Mouse (Mus musculus) urinary bladder, postnatal 36 days (tissue): ENCODE data around the gene Plxdc1.
A peak's percentile ranks its signal among the peaks of the same experiment; 100 is the strongest.

Source experiments
- DNase-seq, 2 experiments: peaks; one replicate each; pipeline ENCODE4 v3.0.0; 2022; ENCODE audit warnings: low spot score in 2 of 2, mixed read lengths in 1 of 2

Plxdc1 gene

DNA sequence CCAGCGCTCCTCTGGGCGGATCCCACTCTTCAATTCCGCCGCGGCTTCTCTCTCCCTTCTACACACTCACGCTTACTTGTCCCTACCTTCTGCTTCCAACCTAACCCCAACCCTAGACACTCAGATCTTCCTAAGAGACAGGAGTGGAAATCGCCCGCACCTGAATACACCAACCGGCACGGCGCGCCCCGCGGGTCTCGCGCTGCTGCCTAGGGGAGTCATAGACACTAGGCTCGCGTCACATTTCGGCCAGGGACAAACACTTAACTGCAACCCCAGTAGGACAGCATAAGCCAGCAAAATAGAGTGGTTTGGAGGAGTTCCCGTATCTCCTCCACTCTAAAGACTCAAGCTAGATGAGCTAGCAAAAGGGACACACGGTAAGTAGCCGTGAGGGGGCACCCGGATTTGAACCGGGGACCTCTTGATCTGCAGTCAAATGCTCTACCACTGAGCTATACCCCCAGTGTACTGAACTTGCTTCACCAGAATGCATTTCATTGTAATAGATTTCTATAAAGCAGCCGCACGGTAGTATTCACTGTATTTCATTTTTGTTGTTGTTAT is 2.4 kb upstream of the Plxdc1 start:
- DNase-seq = peak; percentile 75 to 86

DNA sequence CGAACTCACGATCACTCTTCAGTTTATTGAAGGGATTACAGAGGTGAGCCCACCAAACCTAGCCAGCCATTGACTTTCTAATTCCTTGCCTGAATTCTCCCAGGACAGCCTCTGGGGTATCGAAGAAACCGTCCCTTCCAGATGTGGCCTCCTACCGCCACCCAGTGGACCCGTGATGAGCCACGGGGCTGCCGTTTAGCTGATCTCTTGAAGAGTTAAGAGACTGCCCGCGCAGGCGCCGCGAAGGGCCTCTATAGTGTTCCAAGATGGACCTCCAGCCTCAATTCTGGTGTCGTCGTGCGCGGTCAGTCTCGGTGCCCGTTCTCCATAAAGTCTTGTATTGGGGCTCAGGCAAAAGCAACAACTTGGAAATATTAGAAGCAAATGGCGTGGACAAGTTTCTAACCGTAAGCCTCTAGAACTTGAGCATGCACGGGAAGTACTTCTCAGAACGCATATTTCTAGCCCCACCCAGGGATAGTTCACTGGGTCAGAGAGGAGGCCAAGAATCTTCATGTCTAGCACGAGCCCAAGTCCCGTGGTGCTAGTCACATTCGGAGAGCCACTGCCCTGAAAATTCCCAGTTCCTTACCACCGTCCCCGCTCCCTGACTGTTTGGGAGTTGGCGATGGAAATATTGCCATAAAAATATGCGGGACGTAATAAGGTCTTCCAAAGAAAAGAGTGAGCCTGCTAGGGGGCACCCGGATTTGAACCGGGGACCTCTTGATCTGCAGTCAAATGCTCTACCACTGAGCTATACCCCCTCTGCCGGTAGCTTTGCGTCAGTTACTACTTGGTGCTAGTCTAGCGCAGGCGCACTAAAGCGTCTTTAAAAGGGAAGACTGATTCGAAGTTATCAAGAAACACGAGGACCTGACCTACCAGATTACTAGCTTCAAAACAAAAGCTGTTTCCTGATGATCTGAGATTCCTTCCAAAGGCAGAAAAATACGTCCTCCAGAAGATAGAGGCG is 1.6 kb upstream of the Plxdc1 start:
- DNase-seq = peak; percentile 95 to 96

DNA sequence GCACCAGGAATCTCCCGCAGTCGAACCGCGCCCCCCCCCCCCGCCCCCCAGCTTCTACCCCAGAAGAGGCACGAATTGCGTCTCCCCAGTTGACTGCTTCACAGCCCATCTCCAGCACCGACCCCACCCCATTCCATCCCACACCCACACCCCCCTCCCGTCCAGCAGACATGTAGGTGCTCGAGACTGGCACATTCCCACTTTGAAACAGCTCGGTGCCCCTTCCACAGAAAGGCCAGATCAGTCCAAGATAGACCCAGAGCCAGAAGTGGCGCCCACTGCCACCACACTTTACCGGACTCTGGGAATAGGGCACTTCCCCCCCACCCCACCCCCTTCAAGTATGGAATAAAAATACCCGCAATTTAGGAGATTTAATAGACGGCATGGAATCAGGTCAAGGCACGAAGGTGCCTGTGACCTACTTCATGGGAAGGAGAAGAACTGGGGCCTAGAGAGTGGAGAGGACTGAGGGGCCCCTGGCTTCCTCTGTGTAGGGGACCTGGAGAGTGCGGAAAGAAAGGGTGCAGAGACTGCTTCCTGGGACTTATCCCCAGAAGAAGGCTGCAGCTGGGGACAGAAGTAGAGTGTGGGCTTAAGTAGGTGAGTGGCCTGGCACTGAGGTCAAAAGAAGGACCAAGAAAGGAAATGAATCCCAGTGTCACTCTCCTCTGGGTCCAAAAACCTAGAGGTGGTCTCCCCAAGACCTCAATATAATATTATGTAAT is 658 bp upstream of the Plxdc1 start:
- DNase-seq = no peak

DNA sequence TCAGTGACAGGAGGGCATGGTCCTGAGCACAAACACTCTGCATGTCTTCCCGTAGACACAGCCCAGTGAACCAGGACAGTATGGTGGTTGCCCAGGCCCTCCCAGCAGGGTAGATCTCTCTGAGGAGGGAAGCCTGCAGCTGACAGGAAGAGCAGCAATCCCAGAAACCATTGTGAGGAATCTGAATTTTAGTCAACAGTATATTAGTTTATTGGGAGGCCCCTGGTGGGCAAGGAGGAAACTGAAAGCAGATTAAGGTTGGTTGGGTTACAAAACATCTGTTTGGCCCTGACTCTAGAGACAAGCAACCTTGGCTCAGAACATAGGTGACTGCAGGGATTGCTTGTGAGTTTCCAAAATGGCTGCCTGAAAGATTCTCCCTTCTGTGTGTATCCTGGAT is 2.3 kb downstream of the Plxdc1 start:
- DNase-seq = no peak

DNA sequence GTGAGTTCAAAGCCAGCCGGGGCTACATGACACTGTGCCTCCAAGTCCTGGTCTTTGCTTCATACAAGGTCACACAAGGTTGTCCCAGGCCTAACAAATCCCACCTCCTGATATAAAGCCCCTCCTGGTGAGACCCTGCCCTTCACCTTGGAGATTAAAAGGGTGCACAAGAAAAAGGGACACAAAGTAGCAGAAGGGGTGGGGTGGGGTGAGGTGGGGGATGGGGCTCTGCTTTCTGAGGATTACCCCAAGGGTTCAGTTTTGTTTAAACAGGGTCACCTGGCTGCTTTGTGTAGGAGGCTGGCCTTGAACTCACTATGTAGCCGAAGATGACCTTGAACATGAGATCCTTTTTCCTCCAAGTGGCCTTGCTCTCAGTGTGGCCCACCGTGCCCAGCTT is 2.7 kb downstream of the Plxdc1 start:
- DNase-seq = no peak

DNA sequence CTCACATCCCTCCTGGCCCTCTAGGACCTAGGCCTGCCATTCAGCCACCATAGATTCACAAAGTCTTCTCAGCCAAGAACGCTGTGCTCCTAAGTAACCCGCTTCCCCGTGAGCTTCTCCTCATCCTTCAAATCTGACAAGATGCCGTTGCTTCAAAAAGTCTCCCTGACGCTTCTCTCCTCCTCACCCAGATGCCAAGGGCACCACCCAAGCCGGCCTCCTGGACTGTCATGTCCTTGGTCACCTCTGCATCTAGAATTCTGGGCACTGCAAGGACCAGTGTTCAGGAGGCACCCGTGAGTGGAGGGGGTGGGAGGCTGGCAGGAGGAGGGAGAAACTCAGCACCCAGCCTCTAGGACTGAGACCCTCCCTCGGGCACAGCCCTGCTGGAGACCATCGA is 3.5 kb downstream of the Plxdc1 start:
- no peak for DNase-seq

DNA sequence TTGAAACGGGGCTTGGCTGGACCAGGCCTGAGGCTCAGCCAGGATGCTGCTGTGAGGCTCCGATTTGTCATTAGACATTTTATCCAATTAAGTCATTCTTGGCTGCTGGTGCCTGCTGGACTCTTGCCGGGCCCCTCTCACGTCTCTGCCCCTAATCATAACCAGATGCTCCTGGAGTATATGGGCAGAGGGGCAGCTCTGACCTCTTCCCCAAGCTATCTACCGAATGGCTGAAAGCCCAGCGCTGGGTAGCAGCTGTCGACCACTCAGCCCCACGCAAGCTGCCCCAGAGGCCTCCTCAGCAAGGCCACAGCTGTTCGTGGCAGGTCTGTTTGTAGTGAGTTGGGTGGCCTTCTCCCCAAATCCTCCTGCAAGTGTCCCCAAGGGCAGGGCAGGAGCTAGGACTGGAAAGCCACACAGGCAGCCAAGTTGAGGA is 5.7 kb downstream of the Plxdc1 start:
- DNase-seq = no peak

DNA sequence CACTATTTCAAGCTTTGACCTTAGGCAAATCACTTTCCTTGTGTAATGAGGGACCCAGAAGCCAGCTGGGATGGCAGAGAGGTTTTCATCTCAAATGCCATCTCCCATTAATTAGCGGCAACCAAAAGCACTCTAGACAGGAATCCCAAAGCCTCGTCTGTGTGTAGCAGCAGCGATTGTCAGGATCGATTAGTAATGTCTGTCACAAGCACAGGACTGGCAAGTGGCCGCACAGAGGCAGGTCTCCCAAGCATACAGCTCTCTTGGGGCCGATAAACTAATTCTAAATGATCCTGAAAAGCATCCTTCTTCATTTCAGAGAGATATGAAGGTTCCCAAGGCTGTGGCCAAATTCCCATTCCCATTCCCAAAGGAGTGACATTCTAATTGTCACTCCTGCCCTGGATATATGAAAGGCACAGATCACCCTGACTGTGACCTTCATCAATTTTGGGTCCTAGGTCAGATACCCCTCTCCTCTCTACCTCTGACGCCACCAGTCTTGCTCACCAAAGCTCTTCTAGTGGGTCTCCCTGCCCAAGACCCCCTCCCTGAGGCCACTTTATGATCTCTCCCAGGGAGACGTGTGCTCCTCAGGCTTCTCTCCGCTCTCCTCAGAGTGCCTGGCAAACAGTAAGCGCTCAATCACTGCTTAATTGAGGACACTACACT is 6.3 kb downstream of the Plxdc1 start:
- DNase-seq = no peak

DNA sequence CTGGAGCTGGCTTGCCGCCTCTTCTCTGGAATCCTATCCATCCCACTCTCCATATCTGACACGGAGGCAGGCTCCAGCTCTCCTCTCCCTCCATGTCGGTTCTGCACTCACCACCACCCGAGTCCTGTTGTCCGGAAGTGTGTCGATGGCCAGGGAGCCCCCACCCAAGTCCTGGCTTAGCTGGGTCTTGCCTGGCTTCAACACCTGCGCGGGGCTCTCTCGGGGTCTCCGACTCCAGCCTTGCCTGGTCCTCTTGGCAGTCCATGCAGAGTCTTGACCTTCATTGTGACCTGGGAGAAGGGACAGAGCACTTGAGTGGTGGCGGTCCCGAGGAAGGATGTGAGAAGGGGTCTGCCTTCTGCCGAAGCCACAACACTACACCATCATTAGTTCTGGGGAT is 7.9 kb downstream of the Plxdc1 start:
- no peak for DNase-seq

DNA sequence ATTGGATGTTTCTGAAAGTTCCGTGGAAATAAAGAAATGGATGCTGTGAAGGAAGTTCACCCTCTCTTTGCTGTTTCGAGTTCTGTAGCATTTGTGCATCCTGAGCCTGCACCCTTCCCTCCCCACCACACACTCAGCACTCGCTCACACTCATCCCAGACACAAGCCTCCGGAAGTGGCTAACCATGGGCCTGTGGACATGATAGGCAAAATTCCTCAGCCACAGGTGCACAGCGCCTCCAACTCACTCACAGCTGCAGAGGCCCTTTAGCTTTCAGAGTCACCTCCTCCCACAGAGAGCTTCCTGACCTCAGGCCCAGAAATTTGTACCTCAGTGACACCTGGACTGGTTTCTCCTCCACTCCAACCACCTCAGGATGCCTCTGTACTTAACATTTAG is 8.4 kb downstream of the Plxdc1 start:
- no peak for DNase-seq

DNA sequence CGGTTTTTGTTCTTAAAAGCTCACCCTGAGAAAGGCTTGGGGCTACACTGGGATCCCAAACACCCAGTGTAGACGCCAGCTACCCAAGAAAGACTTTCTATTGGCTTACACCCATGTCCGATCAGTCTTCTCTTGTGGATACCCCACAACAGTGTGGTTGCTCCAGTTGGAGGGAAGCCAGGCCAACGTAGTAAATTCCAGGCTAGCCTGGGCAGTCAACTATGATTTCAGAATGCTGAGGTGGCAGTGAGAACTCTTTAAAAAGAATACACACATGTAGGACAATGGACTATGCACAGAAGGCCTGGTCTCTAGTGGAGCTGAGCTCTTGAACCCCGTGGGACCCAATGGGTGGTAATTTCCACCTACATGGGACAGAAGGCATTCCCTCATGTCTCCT is 11.5 kb downstream of the Plxdc1 start:
- DNase-seq = no peak

DNA sequence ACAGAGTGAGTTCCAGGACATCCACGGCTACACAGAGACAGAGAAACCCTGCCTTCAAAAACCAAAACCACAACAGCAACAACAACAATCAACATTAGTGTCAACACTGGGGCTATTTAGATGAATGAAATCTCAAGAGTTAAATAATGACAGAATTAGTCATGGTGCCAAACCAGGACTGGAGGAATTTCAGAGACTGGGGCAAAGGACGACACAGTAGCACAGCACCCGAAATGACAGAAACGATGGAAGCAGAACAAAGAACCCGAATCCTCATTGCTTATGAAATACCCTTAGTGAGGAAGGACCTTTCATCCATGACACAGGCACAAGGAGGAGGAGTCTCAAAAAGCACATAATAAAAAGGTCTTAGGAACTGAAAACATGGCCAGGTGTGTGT is 12.1 kb downstream of the Plxdc1 start:
- no peak for DNase-seq

DNA sequence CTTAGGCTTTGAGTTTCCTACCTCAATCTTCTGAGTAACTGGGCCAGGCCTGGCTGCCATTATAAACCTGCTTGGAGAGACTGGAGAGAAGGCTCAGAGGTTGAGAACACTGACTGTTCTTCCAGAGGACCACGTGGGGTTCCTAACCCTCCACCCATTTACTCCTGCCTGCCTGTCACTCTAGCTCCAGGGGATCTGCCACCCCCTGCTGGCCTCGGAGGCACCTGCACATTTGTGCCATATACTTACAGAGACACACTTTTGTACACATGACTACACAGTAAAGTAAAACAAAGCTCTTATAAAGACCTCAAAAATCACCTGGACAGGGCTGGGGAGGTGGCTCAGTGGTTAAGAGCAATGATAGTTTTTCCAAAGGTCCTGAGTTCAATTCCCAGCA is 13.8 kb downstream of the Plxdc1 start:
- DNase-seq = no peak

DNA sequence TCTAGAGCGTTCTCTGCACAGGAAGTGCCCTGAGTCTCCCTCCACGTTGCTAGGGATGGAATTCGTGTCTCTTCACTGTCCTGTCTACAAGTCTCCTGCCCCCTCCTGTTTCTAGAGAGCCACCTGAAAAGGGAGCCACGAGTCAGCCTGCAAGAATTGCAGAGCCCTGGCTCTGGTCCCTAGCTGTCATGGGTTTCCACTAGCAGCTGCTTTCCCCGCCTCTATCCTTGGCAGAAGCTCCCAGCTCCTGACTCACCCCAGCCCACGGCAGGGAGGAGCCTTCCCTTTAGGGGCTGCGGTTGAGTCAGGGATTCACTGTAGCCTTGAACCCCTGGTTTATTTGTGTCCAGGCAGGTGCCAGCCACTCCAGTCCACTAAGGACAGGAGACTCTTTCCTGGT is 15.0 kb downstream of the Plxdc1 start:
- peak; percentile 51 to 79 for DNase-seq

DNA sequence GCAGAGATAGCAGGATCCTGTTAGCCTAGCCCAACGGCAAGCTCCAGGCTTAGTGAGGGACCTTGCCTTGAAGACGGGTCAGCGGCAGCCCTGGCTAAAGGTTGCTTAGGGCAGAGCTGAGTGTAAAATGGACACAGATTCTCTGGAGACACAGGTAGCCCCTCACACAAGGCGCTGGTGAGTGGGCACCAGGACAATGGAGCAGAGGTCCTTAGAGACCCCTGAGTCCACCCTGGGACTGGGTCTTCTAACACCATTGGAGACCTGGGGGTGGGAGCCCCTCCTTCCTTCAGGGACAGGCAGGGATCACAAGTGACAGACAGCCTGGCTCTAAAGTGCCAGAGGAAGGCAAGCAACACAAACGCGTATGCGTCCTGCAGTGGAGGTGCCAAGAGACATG is 15.5 kb downstream of the Plxdc1 start:
- DNase-seq = no peak

DNA sequence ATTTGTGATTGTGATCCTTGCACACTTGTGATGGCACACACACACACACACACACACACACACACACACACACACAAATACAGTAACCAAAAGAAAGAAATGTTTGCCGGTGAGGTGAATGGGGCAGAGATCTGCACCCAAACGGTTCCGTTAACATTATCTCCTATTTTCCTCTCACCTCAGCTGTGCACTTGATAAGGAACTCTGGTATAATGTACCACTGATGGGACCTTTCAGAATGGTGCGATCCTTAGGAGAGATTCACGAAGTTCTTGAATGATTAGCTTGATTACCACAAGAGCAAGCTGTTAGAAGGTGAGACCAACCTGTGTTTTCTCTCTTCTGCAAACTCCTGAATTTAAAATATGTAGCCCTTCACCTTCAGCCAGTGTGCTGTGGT is 17.9 kb downstream of the Plxdc1 start:
- no peak for DNase-seq

DNA sequence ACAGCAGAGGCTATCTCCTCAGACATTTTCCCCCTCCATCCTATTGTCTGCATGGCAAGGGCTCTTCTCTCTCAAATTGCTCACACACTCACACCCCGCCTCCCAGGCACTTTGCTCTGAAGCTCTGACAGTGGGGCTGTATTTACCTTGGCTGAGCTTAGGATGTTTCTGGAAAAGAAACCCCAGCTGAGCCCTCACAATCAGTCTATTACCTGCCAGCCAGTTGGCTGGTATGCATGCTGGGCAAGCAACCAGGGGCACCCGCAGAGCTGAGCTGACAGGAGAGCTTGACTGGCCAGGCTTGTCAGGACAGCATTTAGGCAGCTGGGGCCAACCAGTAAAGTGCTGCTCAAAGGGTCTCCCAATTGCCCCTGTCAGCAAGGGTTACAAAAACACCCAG is 19.1 kb downstream of the Plxdc1 start:
- no peak for DNase-seq

DNA sequence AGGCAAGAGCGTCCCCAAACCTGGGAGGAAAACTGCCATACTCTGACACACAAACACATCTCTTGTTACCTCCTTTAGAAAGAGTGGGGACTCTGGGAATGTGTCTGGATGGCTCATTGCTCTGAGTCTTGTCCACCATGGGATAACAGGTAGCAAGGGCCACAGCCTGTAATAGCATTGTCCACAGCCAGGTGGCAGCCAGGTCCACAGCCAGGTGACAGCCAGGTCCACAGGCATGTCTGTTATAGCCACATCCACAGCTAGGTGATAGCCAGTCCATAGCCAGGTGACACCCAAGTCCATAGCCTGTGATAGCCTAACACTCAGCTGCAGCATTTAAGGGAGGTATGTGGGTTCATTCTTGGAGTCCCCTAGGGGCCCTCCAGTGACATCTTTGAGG is 25.3 kb downstream of the Plxdc1 start:
- no peak for DNase-seq

DNA sequence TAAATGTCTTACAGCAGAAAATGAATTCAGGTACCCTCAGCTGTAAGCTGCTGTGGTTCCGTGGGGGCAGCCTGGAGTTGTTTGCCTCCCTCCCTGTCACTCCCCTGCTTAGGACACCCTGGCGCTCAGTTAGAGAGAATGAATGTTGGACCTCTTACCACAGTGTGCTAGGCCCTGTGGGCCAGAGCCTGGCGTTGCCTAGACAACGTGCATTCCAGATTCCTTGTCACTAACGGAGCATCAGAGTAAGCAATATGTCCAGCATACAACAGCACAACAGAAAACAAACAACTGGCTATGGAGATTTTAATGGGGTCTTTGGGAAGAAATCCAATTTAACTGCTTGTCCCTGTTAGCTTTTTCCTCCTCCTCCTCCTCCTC is 27.0 kb downstream of the Plxdc1 start:
- no peak for DNase-seq

DNA sequence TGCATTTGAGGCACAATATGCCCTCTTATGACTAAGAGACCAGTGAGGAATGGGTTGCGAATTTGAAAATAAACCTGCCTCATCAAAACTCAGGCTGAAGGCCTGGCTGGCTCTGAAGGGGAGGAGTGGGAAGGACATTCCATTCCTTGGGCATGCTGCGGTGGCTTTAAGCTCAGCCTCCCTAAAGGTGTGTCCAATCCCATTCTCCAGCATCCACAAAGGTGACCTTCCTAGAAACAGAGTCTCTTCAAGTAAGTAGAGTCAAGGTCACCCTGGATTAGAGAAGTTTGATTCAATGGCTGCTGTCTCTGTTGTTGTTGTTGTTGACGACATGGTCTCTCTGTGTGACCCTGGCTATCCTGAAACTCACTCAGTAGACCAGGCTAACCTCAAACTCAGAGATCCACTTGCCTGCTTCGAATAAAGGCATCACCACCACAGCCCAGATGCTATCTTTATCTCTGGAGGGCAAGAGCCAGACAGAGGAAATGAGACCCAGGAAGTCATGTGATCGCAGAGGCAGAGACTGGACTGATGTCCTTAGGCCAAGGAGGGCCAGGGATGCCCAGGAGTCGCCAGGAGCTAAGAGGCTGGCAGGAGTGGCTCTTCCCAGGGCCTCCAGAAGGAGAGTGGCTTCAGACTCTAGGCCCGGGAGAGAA is 27.5 kb downstream of the Plxdc1 start:
- no peak for DNase-seq

DNA sequence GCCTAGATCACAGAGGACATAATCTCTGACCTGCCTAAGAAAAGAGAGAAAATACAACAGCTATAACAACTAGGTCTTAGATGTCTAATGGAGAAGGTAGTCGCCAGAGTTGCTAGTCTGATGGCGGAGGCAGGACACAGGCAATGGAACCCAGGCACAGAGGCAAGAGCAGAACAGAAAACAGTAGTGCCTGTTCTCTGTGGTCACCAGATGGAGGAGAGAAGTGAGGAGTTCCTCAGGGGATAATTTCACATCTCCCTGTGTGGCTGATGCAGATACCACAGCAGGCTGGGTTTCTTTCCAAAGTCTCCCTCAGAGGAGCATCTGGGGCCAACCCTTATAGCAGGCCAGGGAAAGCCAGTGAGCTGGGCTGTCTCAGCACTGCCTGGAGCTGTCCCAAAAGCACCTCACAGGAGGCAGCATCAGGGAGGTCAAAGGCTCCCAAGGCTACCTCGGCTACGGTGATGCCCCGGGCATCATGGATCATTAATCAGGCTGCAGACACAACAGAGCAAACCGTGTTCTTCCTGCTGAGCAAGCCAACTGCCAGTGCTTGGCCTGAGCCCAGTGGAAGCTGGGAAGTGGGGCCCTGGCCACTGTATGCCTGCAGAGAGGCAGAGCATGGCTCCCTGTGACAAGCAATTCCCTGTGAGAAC is 29.2 kb downstream of the Plxdc1 start:
- DNase-seq = no peak
